Mouse (Mus musculus): ENCODE data around the gene Tsc2.

Tsc2 gene

GRCm38 (mm10) chr17:24646381-24646780 is 14.0 kb upstream of the Tsc2 start:
- DNase-seq, result no peak

- no peak for DNase-seq
Measured at GRCm38 (mm10) chr17:24645916-24646315, 13.5 kb upstream of the Tsc2 start.

- peak; percentile 38 for DNase-seq
Measured at GRCm38 (mm10) chr17:24644875-24645721, 12.7 kb upstream of the Tsc2 start.

GRCm38 (mm10) chr17:24644030-24644715 is 11.7 kb upstream of the Tsc2 start:
- no peak for DNase-seq

GRCm38 (mm10) chr17:24642791-24643343 is 10.4 kb upstream of the Tsc2 start:
- DNase-seq, result no peak

GRCm38 (mm10) chr17:24641944-24642343 is 9.5 kb upstream of the Tsc2 start:
- DNase-seq, result no peak

GRCm38 (mm10) chr17:24640581-24640980 is 8.2 kb upstream of the Tsc2 start:
- no peak for DNase-seq

GRCm38 (mm10) chr17:24640119-24640518 is 7.7 kb upstream of the Tsc2 start:
- no peak for DNase-seq

GRCm38 (mm10) chr17:24639571-24639988 is 7.2 kb upstream of the Tsc2 start:
- DNase-seq, result no peak

- DNase-seq, result no peak
Measured at GRCm38 (mm10) chr17:24638840-24639239, 6.4 kb upstream of the Tsc2 start.

GRCm38 (mm10) chr17:24638214-24638613 is 5.8 kb upstream of the Tsc2 start:
- DNase-seq, result no peak

GRCm38 (mm10) chr17:24636781-24637481 is 4.5 kb upstream of the Tsc2 start:
- no peak for DNase-seq

GRCm38 (mm10) chr17:24635694-24636093 is 3.3 kb upstream of the Tsc2 start:
- DNase-seq, result no peak

GRCm38 (mm10) chr17:24635024-24635423 is 2.6 kb upstream of the Tsc2 start:
- peak; percentile 73 for DNase-seq

- DNase-seq, result no peak
Measured at GRCm38 (mm10) chr17:24633831-24634230, 1.4 kb upstream of the Tsc2 start.

GRCm38 (mm10) chr17:24632813-24633449 is 501 bp upstream of the Tsc2 start:
- DNase-seq, result peak; percentile 25

- DNase-seq, result peak; percentile 59
Measured at GRCm38 (mm10) chr17:24630072-24630471, 2.4 kb downstream of the Tsc2 start.

GRCm38 (mm10) chr17:24628646-24629045 is 3.8 kb downstream of the Tsc2 start:
- DNase-seq, result peak; percentile 59

GRCm38 (mm10) chr17:24625472-24625871 is 7.0 kb downstream of the Tsc2 start:
- DNase-seq, result no peak

GRCm38 (mm10) chr17:24617561-24618194 is 14.8 kb downstream of the Tsc2 start:
- DNase-seq, result no peak

GRCm38 (mm10) chr17:24610711-24611110 is 21.7 kb downstream of the Tsc2 start:
- no peak for DNase-seq

GRCm38 (mm10) chr17:24608874-24609273 is 23.6 kb downstream of the Tsc2 start:
- no peak for DNase-seq
